Comparison of ENCODE assay signal across 23 mouse cellular contexts in the genomic region with DNA sequence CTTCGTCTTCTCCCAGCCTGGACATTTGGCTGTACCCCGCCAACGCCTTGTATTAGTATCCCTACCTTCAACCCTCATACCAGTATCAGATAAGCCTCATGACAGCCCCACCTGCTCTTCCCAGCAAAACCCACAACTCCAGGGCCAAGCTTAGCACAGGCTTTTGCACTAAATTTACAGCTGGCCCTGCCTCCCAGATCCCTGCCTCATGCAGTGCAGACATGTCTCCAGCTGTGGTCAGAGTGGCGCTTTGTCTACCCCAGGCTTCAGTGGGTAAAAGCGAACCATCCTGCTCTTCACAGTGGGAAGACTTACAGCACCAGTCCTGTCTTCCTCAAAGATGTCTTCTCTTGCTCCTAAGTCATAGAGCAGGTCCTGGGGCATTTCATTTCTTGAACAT. TPM values are rescaled to one million over a fixed set of nuclear protein-coding genes. Genes with fewer than 3 reads are reported as not detected.
DNase-seq lines count a peak whose midpoint lies in the region; ATAC-seq lines count a peak whose summit lies in the region.
"Had no signal": no experiment of that assay in that cellular context is flagged by ENCODE, and none has a peak within 500 bp of the region (broad histone marks: within the 10 kb centered on the region; RNA-seq: fewer than 3 reads in every experiment).

No protein-coding gene starts in this region.

- H3K4me3 ChIP-seq in heart, embryonic 10.5 days = no peak overlapping the region
- no peak overlapping the region for H3K4me3 ChIP-seq in heart, embryonic 13.5 days
- H3K4me3 ChIP-seq: embryonic facial prominence, embryonic 10.5 days; embryonic facial prominence, embryonic 12.5 days; forebrain, embryonic 13.5 days; forebrain, embryonic 15.5 days had no signal

- no peaks in the 10 kb centered on the region for H3K9me3 ChIP-seq in heart, embryonic 10.5 days
- no peaks in the 10 kb centered on the region for H3K9me3 ChIP-seq in heart, embryonic 13.5 days
- H3K9me3 ChIP-seq: embryonic facial prominence, embryonic 12.5 days; forebrain, embryonic 13.5 days; forebrain, embryonic 15.5 days had no signal

- H3K27me3 ChIP-seq in heart, embryonic 10.5 days (ENCODE audit: insufficient read depth, poor library complexity, severe bottlenecking) = no peaks in the 10 kb centered on the region
- no peaks in the 10 kb centered on the region for H3K27me3 ChIP-seq in heart, embryonic 13.5 days (replicated peaks)
- H3K27me3 ChIP-seq: CH12.LX; embryonic facial prominence, embryonic 12.5 days; forebrain, embryonic 13.5 days; forebrain, embryonic 15.5 days; Patski had no signal

- ATAC-seq in heart, embryonic 13.5 days (ENCODE audit: extremely low read depth, insufficient number of reproducible peaks, low FRiP score, low TSS enrichment) = no peak
- ATAC-seq: activated CD4-positive, CD25-positive, alpha-beta regulatory T cell, adult 4 months; CD4-positive, CD25-positive, alpha-beta regulatory T cell, adult 4 months; forebrain, embryonic 13.5 days; forebrain, embryonic 15.5 days; Patski had no signal

- intact Hi-C loops in heart, postnatal 10 days (cut with DNase I) = no loop called here
- intact Hi-C loops in heart, postnatal 25 days (cut with DNase I) = no loop called here

- DNase-seq in heart, adult 11 months = peak; percentile 57
- no peak for DNase-seq in heart, postnatal 10 days
- DNase-seq in heart, embryonic 10.5 days (ENCODE audit: low spot score) = no peak
- no peak for DNase-seq in heart, postnatal 25 days (ENCODE audit: low spot score)
- no peak for DNase-seq in heart, adult 8-10 months (ENCODE audit: low spot score)
- DNase-seq: adrenal gland, adult 8-10 months; adrenal gland, postnatal 14 days; adrenal gland, postnatal 36 days; B cell, adult 2 months; cerebellum, adult 11-12 months; cerebellum, adult 2 months; cerebellum, adult 9-10 months; cerebellum, postnatal 10 days; cerebellum, postnatal 25 days had no signal

- H3K4me1 ChIP-seq in heart, embryonic 10.5 days = peaks cover 5% of the 10 kb centered on the region; the same call in 1 of the 2 replicates
- H3K4me1 ChIP-seq in heart, embryonic 13.5 days = peaks cover 15% of the 10 kb centered on the region
- H3K4me1 ChIP-seq: embryonic facial prominence, embryonic 10.5 days; embryonic facial prominence, embryonic 12.5 days; forebrain, embryonic 13.5 days; forebrain, embryonic 15.5 days had no signal

- H3K9ac ChIP-seq in heart, embryonic 13.5 days = no peak overlapping the region
- H3K9ac ChIP-seq: embryonic facial prominence, embryonic 12.5 days; forebrain, embryonic 13.5 days; forebrain, embryonic 15.5 days had no signal

- WGBS in heart, embryonic 10.5 days = 89% methylated on average over 5 of the region's 5 CpGs
- 89% methylated on average over 5 of the region's 5 CpGs for WGBS in heart, embryonic 13.5 days

- H3K27ac ChIP-seq in heart, embryonic 10.5 days = peak overlapping the region; percentile 56; the same call in 1 of the 2 replicates
- H3K27ac ChIP-seq in heart, embryonic 13.5 days (replicated peaks) = peak overlapping the region; percentile 28; the same call in 1 of the 2 replicates
- H3K27ac ChIP-seq: embryonic facial prominence, embryonic 10.5 days; embryonic facial prominence, embryonic 12.5 days; forebrain, embryonic 13.5 days; forebrain, embryonic 15.5 days had no signal

- peaks cover 81% of the 10 kb centered on the region for H3K36me3 ChIP-seq in heart, embryonic 10.5 days
- peaks cover 80% of the 10 kb centered on the region for H3K36me3 ChIP-seq in heart, embryonic 13.5 days

- no peak overlapping the region for H3K4me2 ChIP-seq in heart, embryonic 13.5 days
- H3K4me2 ChIP-seq: embryonic facial prominence, embryonic 12.5 days; forebrain, embryonic 13.5 days; forebrain, embryonic 15.5 days had no signal

RNA-seq across cellular contexts. Expression of a gene that starts 49.8 kb away (rescaled TPM):
- 10 to 100 TPM; 20.4 to 21.3 TPM for total RNA-seq in heart, postnatal 10 days (2021)
- polyA plus RNA-seq in heart, embryonic 10.5 days (2016; fragmentation: Nextera tagmentation; extraction: Ambion mirVana) = 30.5 and 32.5 TPM in 2 replicates
- 10 to 100 TPM; 15.5 to 16.5 TPM for total RNA-seq in heart, postnatal 25 days (2021)
- polyA plus RNA-seq in heart, embryonic 13.5 days (2015; fragmentation: Nextera tagmentation; extraction: Ambion mirVana) = 27.8 and 29.6 TPM in 2 replicates
- total RNA-seq in heart, adult 8-10 months (2022) = 10 to 100 TPM; 11.9 to 14.3 (median 13.3) TPM
